Mouse (Mus musculus): Measurements from ENCODE around the gene Lats1. TPM values are rescaled to one million over a fixed set of nuclear protein-coding genes. Genes with fewer than 3 reads are reported as not detected.

Lats1 gene
- total and polyA plus RNA-seq, 3 experiments = 11.1 to 73.4 (median 17.8) TPM

DNA sequence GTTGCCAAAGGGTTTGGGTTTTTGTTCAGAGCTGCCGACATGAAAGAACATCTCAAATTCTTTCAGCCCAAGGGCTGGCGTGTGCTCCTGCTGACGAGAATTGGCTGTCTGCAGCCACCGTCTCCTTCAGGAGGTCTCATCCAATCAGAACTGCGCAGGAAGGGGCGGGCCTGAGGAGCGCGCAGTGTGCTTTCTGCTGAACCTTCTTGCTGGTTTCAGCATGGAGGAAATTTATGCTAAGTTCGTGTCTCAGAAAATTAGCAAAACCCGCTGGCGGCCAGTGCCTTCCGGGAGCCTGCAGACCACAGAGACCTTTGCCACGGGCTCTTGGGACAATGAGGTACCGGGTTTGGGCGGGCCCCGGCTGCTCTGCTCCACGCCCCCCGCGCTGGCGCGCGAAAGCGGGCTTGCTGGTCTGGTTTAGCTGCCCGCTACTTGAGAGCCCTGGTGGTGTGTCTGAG lies 13.6 kb upstream of the Lats1 start, which contains the start of gene Nup43 (continued):
- TF ChIP-seq POLR2AphosphoS2 (IDR thresholded peaks at IDR 0.05; ENCODE audit: low read length) (peak; percentile 85), TBP (IDR thresholded peaks at IDR 0.05; ENCODE audit: low read depth, low read length) (peak; percentile 85)

GRCm38 (mm10) chr10:7673673-7674072 lies 7.3 kb upstream of the Lats1 start:
- peak; percentile 20; the same call in 1 of the 2 replicates for TF ChIP-seq RAD21 (IDR thresholded peaks at IDR 0.05; ENCODE audit: low read depth, low read length)
- peak in 2 of 3 experiments; percentile 56 to 70; a peak in 4 of 6 replicates for TF ChIP-seq CTCF (IDR thresholded peaks at IDR 0.05 in 2 of 3, conservative IDR thresholded peaks at IDR 0.05 in 1 of 3; ENCODE audit: control insufficient read depth in 1 of 3, insufficient read depth in 1 of 3, low read depth in 2 of 3, low read length in 3 of 3, poor library complexity in 1 of 3, severe bottlenecking in 1 of 3)
- TF ChIP-seq TBP (IDR thresholded peaks at IDR 0.05; ENCODE audit: low read depth, low read length) = no peak
- 0 out of 2 replicates have a peak, but pooled peaks have one; percentile 5 for TF ChIP-seq ZNF384 (IDR thresholded peaks at IDR 0.05; ENCODE audit: low read depth, low read length)
- H3K4me1 ChIP-seq (ENCODE audit: control insufficient read depth in 1 of 2, insufficient read depth in 2 of 2, low read length in 2 of 2) = no peaks in the 10 kb centered on the region; a peak in 2 of 4 replicates
- no peak overlapping the region for H3K4me3 ChIP-seq (ENCODE audit: control insufficient read depth in 1 of 2, insufficient read depth in 1 of 2, low read depth in 2 of 2, low read length in 2 of 2)
- no peak overlapping the region for H3K9ac ChIP-seq (ENCODE audit: control insufficient read depth, low read depth, low read length, poor library complexity, severe bottlenecking)
- H3K27ac ChIP-seq (ENCODE audit: control insufficient read depth, low read depth, low read length) = no peak overlapping the region
- peaks cover 8 to 30% of the 10 kb centered on the region in 2 experiments for H3K36me3 ChIP-seq (ENCODE audit: control insufficient read depth in 1 of 2, insufficient read depth in 2 of 2, low read length in 2 of 2)
- peak; percentile 77 for DNase-seq (ENCODE audit: low read depth, low spot score)
- H3K9me3 ChIP-seq (replicated peaks; ENCODE audit: insufficient read depth, low read length) = no peaks in the 10 kb centered on the region
- H3K27me3 ChIP-seq (ENCODE audit: control insufficient read depth in 1 of 2, insufficient read depth in 2 of 2, low read length in 2 of 2) = no peaks in the 10 kb centered on the region
- peaks cover 15% of the 10 kb centered on the region for H3K79me2 ChIP-seq (ENCODE audit: control insufficient read depth, insufficient read depth, low read length, poor library complexity)

- Histone ChIP-seq H3K9ac (ENCODE audit: control insufficient read depth, low read depth, low read length, poor library complexity, severe bottlenecking) (peak overlapping the region; percentile 98), H3K79me2 (ENCODE audit: control insufficient read depth, insufficient read depth, low read length, poor library complexity) (peaks cover 78% of the 10 kb centered on the region), H3K4me3 (ENCODE audit: control insufficient read depth in 1 of 2, insufficient read depth in 1 of 2, low read depth in 2 of 2, low read length in 2 of 2) (peak overlapping the region; percentile 98 to 100), H3K27ac (ENCODE audit: control insufficient read depth, low read depth, low read length) (peak overlapping the region; percentile 87), H3K4me1 (ENCODE audit: control insufficient read depth in 1 of 2, insufficient read depth in 2 of 2, low read length in 2 of 2) (peaks cover 6 to 19% of the 10 kb centered on the region in 2 experiments), H3K27me3 (ENCODE audit: control insufficient read depth in 1 of 2, insufficient read depth in 2 of 2, low read length in 2 of 2) (no peaks in the 10 kb centered on the region), H3K36me3 (ENCODE audit: control insufficient read depth in 1 of 2, insufficient read depth in 2 of 2, low read length in 2 of 2) (peaks cover 10 to 48% of the 10 kb centered on the region in 2 experiments), H3K9me3 (replicated peaks; ENCODE audit: insufficient read depth, low read length) (no peaks in the 10 kb centered on the region)
- TF ChIP-seq UBTF (IDR thresholded peaks at IDR 0.05; ENCODE audit: borderline replicate concordance, insufficient read depth, low read depth, low read length) (0 out of 2 replicates have a peak, but pooled peaks have one; percentile 33), MXI1 (IDR thresholded peaks at IDR 0.05; ENCODE audit: low read depth, low read length) (peak; percentile 53), KAT2A (conservative IDR thresholded peaks at IDR 0.05; ENCODE audit: low read depth, low read length) (no peak), TCF12 (IDR thresholded peaks at IDR 0.05; ENCODE audit: low read depth, low read length) (0 out of 2 replicates have a peak, but pooled peaks have one; percentile 19), ZNF384 (IDR thresholded peaks at IDR 0.05; ENCODE audit: low read depth, low read length) (no peak), SIN3A (IDR thresholded peaks at IDR 0.05; ENCODE audit: low read length) (peak; percentile 84), CTCF (IDR thresholded peaks at IDR 0.05 in 2 of 3, conservative IDR thresholded peaks at IDR 0.05 in 1 of 3; ENCODE audit: control insufficient read depth in 1 of 3, insufficient read depth in 1 of 3, low read depth in 2 of 3, low read length in 3 of 3, poor library complexity in 1 of 3, severe bottlenecking in 1 of 3) (peak in 2 of 3 experiments; percentile 8 to 18; a peak in 3 of 6 replicates)
- DNase-seq (ENCODE audit: low read depth, low spot score) = peak; percentile 81
Observed at GRCm38 (mm10) chr10:7681343-7682025, 470 bp downstream of the Lats1 start.
